Mouse (Mus musculus): ENCODE measurements around the gene Pea15a.

DNA sequence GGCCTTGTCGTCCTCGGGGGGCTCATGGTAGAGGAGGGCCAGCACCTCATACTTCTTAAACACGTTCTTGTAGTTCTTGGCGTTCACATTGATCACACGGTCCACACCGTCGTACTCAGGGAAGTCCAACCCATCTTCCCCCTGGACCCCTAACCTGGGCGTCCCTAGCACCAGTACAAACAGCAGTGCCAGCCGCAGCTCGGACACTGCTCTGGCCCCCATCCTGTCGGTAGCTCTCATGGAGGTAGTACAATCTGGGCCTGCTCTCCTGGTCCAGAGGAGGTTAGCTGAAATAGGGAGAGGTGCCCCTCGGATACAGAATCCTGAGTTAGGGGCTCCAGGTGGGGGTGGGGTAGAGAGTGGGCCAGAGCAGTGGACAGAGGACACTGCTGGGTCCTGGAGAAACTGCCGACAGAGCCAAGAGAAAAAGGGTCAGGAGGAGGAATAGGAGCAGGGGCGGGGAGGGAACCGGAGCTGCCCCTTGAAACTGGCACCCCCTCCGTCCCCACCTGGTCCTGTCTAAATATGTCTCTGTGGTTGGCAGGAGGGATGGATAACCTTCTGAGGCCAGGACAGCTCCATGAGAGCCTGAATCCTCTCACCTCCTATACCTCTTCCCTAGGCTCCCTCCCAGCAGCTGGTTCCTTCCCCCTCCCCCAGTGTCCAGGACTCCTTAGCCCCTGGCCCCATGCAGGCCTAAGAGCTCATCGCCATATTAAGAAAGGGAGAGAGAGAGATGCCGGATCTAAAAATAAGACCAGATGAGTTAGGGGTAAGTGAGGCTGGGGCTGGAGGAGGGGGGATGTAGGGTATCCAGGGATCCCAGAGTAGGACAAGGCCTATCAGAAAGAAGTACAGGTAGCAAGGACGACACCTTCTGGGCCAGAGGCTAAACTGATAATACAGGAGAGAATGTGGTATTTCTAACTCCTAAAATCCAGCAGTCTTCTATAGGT lies 13.1 kb upstream of the Pea15a start, which contains the start of gene Casq1:
- TF ChIP-seq POLR2A (IDR thresholded peaks at IDR 0.05; ENCODE audit: low read depth, low read length) = no peak
- no peak for TF ChIP-seq CTCF (IDR thresholded peaks at IDR 0.05; ENCODE audit: extremely low read depth, insufficient read length, insufficient replicate concordance, low read depth, low read length)
